Mouse (Mus musculus): Measurements from ENCODE around the gene Gm45753. TPM values are rescaled to one million over a fixed set of nuclear protein-coding genes. Genes with fewer than 3 reads are reported as not detected.

Gm45753 gene
- polyA plus RNA-seq, 1 experiment from 2014 or later = not detected

DNA sequence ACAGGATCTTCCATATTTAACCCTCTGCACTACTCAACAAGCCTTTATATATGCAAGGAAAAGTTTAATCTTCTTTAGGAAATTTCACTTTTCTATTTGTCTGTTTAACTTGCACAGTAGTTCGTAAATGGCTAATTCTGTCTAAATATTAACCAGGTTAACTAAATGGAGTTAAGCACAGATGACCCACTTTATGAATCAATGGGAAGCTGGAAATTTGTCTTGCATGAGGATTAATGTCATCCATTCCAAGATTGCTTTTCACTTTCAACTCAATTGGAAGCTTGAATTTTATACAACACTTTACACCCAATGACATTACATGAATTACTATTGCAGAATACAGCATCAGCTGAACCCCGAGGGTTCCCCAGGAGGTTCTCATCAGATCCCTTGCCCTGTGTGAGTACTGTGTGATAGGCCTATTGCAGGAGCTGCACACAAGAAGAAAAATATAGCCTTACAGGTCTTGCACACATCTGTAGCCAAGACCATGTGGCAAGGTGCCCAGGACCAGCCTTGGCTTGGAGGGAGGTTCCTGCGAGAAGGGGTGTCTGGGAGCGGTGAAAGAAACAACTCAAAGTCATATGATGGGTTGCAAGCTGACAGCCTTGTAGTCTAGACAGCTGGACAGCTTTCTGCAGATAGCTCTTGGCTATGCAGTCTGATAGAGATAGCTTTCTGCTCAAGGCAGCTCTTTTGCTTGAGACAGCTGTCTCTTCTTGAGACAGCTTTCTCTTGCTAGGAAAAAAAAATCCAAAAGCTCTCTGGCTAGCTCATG is 40.5 kb downstream of the Gm45753 start:
- Histone ChIP-seq H3K4me3 (no peak overlapping the region), H3K36me3 (no peaks in the 10 kb centered on the region), H3K27ac (no peak overlapping the region), H3K4me1 (replicated peaks) (no peaks in the 10 kb centered on the region), H3K9me3 (peaks cover 6% of the 10 kb centered on the region; the same call in 1 of the 2 replicates), H3K9ac (no peak overlapping the region), H3K4me2 (no peak overlapping the region), H3K27me3 (no peaks in the 10 kb centered on the region)
- 92% methylated on average over 4 of the region's 4 CpGs for WGBS
- no peak for ATAC-seq (ENCODE audit: low FRiP score)

DNA sequence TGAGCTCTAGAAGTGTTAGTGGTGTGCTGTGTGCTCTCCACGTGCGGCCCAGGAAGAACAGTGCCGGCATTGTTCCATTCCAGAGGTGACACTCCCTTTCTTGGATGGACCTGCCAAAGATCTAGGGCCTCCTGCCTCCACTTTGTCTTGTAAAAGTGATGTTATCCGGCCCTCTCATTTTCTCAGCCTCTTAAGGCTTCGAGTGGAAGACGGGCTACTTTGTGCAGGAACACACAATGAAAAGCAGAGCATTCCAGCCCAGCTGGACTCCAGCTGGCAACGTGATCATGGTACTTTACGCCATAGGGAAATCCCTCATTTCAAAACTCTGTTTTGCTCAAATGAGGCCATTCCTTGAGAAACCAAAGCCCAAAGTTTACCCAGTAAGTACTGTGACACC is 41.3 kb downstream of the Gm45753 start:
- H3K9me3 ChIP-seq = peaks cover 6% of the 10 kb centered on the region; the same call in 1 of the 2 replicates
- no peaks in the 10 kb centered on the region for H3K27me3 ChIP-seq
- no peak overlapping the region for H3K4me2 ChIP-seq
- no peak overlapping the region for H3K9ac ChIP-seq
- no peak overlapping the region for H3K27ac ChIP-seq
- H3K36me3 ChIP-seq = no peaks in the 10 kb centered on the region
- WGBS = 59% methylated on average over 8 of the region's 8 CpGs
- no peaks in the 10 kb centered on the region for H3K4me1 ChIP-seq (replicated peaks)
- no peak overlapping the region for H3K4me3 ChIP-seq
- no peak for ATAC-seq (ENCODE audit: low FRiP score)

DNA sequence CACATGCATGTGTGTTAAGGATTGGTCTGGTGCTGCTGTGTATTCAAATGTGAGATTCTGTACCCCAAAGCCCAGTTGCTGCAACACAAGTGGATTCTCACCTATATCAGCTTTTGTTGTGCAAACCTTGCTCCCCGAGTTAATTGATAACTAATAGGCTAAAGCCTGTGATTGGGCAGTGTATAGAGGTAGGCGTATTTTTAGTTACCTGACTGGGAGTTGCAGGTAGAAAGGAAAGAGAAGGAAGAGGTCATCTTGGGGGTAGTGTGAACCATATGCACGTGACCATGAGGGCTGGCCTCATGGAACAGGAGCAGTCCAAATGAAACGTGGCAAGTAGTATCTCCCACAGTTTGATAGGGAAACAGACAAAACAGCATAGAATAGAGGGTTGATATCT is 43.3 kb downstream of the Gm45753 start:
- Histone ChIP-seq H3K4me3 (no peak overlapping the region), H3K4me2 (no peak overlapping the region), H3K36me3 (no peaks in the 10 kb centered on the region), H3K9ac (no peak overlapping the region), H3K9me3 (peaks cover 6% of the 10 kb centered on the region; the same call in 1 of the 2 replicates), H3K27me3 (no peaks in the 10 kb centered on the region), H3K4me1 (replicated peaks) (no peaks in the 10 kb centered on the region), H3K27ac (no peak overlapping the region)
- 92% methylated on average over 4 of the region's 4 CpGs for WGBS
- no peak for ATAC-seq (ENCODE audit: low FRiP score)

DNA sequence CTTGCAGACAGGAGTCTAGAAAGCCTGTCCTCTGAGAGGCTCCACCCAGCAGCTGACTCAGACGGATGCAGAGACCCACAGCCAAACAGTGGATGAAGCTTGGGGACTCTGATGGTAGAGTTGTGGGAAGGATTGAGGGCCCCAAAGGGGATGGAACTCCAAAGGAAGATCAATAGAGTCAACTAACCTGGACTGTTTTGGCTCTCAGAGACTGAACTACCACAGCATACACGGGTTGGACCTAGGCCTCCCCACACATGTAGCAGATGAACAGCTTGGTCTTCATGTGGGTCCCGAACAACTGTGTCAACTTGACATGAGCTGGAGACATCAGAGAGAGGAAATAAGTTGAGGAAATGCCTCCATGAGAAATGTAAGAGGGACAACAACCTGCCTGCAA is 45.4 kb downstream of the Gm45753 start:
- H3K4me2 ChIP-seq = no peak overlapping the region
- no peak overlapping the region for H3K9ac ChIP-seq
- no peak overlapping the region for H3K27ac ChIP-seq
- H3K27me3 ChIP-seq = no peaks in the 10 kb centered on the region
- H3K4me3 ChIP-seq = no peak overlapping the region
- no peak for ATAC-seq (ENCODE audit: low FRiP score)
- H3K36me3 ChIP-seq = no peaks in the 10 kb centered on the region
- H3K9me3 ChIP-seq = peaks cover 6% of the 10 kb centered on the region; the same call in 1 of the 2 replicates
- WGBS = 91% methylated on average over 3 of the region's 3 CpGs
- no peaks in the 10 kb centered on the region for H3K4me1 ChIP-seq (replicated peaks)

DNA sequence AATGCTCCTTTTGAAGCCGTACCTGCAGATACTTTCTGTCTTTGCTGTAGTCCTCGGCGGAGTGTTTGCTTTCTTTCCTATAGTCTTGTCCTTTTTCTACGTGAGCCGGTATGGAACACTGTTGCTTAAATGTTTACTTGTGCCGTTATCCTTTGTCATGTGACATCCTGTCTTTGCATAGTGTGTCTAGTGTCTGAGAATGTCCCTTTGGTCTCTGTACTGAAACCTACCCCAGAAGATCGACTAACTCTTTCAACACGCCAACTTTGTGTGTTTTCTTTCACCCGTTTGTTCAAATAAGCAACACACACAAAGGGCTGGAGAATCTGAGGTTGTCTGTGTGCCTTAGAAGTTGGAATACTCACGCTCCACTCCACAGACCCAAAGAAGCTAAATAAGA is 46.3 kb downstream of the Gm45753 start, which contains the start of gene F11:
TSS of gene F11 (minus strand) at position 112 of the 400 bp plus-strand sequence.
- ATAC-seq (ENCODE audit: low FRiP score) = no peak
- H3K4me1 ChIP-seq (replicated peaks) = no peaks in the 10 kb centered on the region
- H3K4me2 ChIP-seq = no peak within 1 kb of the TSS
- H3K4me3 ChIP-seq = no peak within 1 kb of the TSS
- H3K27me3 ChIP-seq = no peaks in the 10 kb centered on the region
- no peaks in the 10 kb centered on the region for H3K36me3 ChIP-seq
- H3K9ac ChIP-seq = no peak within 1 kb of the TSS
- no peak within 1 kb of the TSS for H3K27ac ChIP-seq
- peaks cover 6% of the 10 kb centered on the region; the same call in 1 of the 2 replicates for H3K9me3 ChIP-seq
- 86% methylated on average over 10 of the region's 10 CpGs for whole genome bisulfite sequencing

DNA sequence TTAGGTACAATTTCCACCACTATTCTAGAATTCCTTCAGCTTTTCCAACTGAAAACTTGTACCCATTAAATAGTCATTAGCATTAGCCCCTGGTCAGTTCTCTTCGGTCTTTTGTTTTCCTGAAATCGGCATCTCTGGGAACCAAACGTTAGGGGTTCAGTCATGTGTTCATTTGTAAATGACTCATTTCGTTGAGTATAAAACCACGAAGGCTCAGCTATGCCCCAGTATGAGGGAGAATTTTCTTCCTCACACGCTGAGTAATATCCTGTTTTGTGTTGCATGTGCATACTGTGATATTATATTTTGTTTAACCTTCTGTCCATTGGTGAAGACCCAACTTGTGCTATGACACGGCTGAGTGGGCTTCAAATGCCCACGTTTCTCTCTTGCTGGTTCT is 49.8 kb downstream of the Gm45753 start:
- WGBS = 74% methylated on average over 8 of the region's 8 CpGs

DNA sequence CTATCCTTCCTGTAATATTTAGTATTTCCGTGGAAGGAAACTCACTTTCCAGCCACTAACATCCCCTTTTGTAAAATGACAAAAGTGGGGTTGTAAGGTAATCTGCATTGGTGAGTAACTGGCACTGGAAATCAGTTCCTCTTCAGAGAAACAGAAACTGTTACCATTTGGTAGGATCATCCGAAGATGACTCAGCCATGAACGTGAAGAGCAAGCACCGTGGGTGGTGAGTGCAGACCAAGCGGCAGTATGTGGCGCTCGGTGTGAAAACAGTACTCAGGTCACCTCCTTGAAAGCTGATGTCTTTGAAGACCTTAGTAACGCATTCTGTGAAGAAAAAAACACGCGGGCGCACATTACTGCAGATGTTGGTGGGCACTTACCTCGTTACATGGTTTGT is 53.2 kb downstream of the Gm45753 start:
- H3K9me3 ChIP-seq = no peaks in the 10 kb centered on the region
- no peak overlapping the region for H3K4me3 ChIP-seq
- H3K9ac ChIP-seq = no peak overlapping the region
- no peaks in the 10 kb centered on the region for H3K4me1 ChIP-seq (replicated peaks)
- ATAC-seq (ENCODE audit: low FRiP score) = no peak
- H3K36me3 ChIP-seq = no peaks in the 10 kb centered on the region
- no peak overlapping the region for H3K27ac ChIP-seq
- WGBS = 86% methylated on average over 12 of the region's 12 CpGs
- no peaks in the 10 kb centered on the region for H3K27me3 ChIP-seq
- no peak overlapping the region for H3K4me2 ChIP-seq

More for the DNA sequence above, 49.8 kb downstream of the Gm45753 start:
- H3K9ac ChIP-seq = no peak overlapping the region
- no peak overlapping the region for H3K4me2 ChIP-seq
- no peak overlapping the region for H3K4me3 ChIP-seq
- ATAC-seq (ENCODE audit: low FRiP score) = no peak
- no peaks in the 10 kb centered on the region for H3K9me3 ChIP-seq
- no peaks in the 10 kb centered on the region for H3K36me3 ChIP-seq
- H3K4me1 ChIP-seq (replicated peaks) = no peaks in the 10 kb centered on the region
- H3K27ac ChIP-seq = no peak overlapping the region
- no peaks in the 10 kb centered on the region for H3K27me3 ChIP-seq

DNA sequence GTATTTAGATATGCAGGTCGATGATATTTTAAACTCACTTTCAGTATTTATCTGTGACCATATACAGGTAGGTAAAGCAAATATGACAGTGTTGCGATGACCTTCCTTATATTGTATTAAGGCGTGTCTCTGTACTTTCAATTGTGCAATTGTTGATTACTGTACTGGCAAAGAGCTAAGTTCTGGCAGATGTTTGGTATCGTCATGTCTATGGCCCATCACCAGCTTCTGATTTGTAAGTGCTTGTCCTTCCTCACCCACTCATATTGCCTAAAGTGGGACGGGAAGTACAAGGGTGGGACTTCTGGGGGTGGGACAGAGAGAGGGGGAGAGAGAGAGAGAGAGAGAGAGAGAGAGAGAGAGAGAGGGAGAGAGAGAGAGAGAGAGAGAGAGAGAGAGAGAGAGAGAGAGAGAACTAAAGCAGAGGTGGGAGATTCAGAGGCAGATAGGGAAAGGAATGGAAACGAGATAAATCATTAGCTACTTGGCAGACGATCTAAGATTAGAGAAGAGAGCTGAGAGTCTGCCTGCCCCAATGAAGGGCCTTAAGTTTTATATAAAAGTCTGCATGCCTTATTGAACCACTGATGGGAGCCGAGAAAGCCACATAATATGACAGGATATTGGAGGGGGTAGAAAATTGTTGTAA is 53.9 kb downstream of the Gm45753 start:
- H3K9ac ChIP-seq = no peak overlapping the region
- H3K4me2 ChIP-seq = no peak overlapping the region
- no peak overlapping the region for H3K4me3 ChIP-seq
- H3K36me3 ChIP-seq = no peaks in the 10 kb centered on the region
- H3K27me3 ChIP-seq = no peaks in the 10 kb centered on the region
- ATAC-seq (ENCODE audit: low FRiP score) = no peak
- no peaks in the 10 kb centered on the region for H3K9me3 ChIP-seq
- H3K4me1 ChIP-seq (replicated peaks) = no peaks in the 10 kb centered on the region
- 87% methylated on average over 8 of the region's 8 CpGs for WGBS
- H3K27ac ChIP-seq = no peak overlapping the region

DNA sequence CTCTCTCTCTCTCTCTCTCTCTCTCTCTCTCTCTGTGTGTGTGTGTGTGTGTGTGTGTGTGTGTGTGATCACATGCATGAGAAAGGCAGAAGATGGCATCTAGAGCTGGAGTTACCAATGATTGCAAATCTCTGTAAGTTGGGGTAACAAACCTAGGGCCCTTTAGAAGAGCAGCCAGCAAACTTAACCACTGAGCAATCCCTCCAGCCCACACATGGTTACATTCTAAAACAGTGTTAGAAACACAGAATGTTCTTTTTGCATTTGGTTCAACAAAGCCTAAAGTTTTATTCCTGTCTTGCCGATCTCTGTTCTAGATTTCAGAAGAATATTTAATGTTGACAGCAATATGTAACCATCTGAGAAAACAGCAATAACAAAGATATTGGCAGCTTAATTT is 54.7 kb downstream of the Gm45753 start:
- Histone ChIP-seq H3K4me3 (no peak overlapping the region), H3K4me1 (replicated peaks) (no peaks in the 10 kb centered on the region), H3K9ac (no peak overlapping the region), H3K9me3 (no peaks in the 10 kb centered on the region), H3K27ac (no peak overlapping the region), H3K36me3 (no peaks in the 10 kb centered on the region), H3K27me3 (no peaks in the 10 kb centered on the region), H3K4me2 (no peak overlapping the region)
- ATAC-seq (ENCODE audit: low FRiP score) = no peak
- 100% methylated on average over 1 of the region's 1 CpGs for WGBS

DNA sequence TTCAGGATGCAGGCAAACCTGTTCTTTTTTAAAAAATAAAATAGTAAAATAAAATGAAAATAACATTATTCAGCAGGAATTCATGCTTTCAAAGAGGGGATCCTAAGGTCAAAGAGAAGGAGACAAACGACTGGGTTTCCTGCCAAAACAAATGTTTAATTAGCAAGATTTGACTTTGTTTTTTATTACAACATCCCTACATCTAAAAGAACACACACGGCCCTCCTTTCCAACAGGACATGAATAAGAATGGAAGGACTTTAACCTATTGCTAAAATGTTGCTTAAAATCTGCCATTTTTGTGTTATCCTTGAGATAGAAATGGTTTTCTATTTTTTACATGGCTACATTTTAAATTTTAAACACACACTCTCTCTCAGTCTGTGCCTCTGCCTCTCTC is 55.2 kb downstream of the Gm45753 start:
- no peak overlapping the region for H3K9ac ChIP-seq
- no peak for ATAC-seq (ENCODE audit: low FRiP score)
- no peak overlapping the region for H3K4me3 ChIP-seq
- no peaks in the 10 kb centered on the region for H3K36me3 ChIP-seq
- WGBS = 71% methylated on average over 2 of the region's 2 CpGs
- no peaks in the 10 kb centered on the region for H3K27me3 ChIP-seq
- H3K4me2 ChIP-seq = no peak overlapping the region
- H3K4me1 ChIP-seq (replicated peaks) = no peaks in the 10 kb centered on the region
- H3K27ac ChIP-seq = no peak overlapping the region
- no peaks in the 10 kb centered on the region for H3K9me3 ChIP-seq

DNA sequence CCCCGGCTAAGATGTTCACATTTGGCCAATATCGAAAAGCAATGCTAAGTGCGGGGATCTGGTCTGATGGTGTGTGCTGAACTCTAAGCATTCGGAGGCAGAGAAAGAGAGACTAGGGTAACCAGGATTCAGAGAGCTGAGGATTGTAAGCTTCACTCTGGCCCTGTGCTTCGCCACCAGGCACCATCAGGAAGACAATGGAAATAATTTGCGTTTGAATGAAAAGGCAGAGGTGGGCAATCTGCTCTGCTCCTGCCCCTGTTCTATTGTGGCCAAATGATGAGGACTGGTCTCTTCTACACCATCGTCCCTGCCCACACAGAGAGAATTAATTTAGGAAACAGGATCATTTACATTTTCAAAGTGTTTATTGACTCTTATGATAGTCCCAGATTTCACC is 62.0 kb downstream of the Gm45753 start:
- Histone ChIP-seq H3K27ac (no peak overlapping the region), H3K4me2 (no peak overlapping the region), H3K27me3 (no peaks in the 10 kb centered on the region), H3K9ac (no peak overlapping the region), H3K36me3 (no peaks in the 10 kb centered on the region), H3K9me3 (no peaks in the 10 kb centered on the region), H3K4me3 (no peak overlapping the region), H3K4me1 (replicated peaks) (peaks cover 3% of the 10 kb centered on the region; the same call in 1 of the 2 replicates)
- no peak for ATAC-seq (ENCODE audit: low FRiP score)
- WGBS = 28% methylated on average over 7 of the region's 7 CpGs

DNA sequence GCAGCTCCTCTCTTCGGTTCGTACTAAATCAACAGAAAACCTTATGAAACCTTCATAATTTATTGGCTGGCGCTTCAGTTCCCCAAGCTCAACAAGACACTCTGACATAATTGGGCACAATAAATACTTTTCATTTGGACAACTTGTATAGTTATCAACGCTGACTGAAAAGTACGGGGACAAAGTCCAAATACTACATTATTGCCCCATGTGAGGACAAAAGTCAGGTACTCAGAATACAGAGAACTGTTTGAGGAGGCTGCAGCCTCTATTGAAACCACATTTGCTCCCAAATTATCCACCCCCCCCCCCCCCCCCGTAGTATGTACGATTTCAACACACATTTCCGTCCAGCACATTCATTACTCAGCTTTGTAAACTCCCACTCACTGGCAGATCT is 68.9 kb downstream of the Gm45753 start:
- 90% methylated on average over 8 of the region's 8 CpGs for WGBS
- Histone ChIP-seq H3K4me3 (no peak overlapping the region), H3K36me3 (no peaks in the 10 kb centered on the region), H3K9ac (no peak overlapping the region), H3K27me3 (peaks cover 3% of the 10 kb centered on the region; the same call in 1 of the 2 replicates), H3K4me1 (replicated peaks) (peaks cover 7% of the 10 kb centered on the region), H3K4me2 (no peak overlapping the region), H3K9me3 (no peaks in the 10 kb centered on the region), H3K27ac (no peak overlapping the region)
- no peak for ATAC-seq (ENCODE audit: low FRiP score)

DNA sequence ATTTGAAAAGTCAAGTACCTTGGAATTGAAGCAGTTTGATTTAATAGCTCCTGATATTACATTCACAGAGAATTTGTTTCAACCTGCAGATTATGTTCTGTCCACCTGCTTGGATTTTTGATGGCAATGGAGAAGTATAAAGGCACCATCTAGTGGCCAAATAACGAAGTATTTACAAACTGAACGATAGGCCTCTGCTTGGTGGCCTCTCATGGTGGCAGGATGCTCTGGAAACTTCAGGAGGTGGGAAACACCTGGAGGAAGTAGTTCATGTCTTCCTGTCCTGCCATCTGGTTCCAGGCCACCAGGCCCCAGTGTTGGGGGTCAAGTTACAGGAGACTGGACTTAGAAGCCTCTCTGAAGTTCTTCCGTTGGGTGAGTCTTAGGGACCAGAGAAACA is 70.0 kb downstream of the Gm45753 start:
- Histone ChIP-seq H3K4me3 (no peak overlapping the region), H3K4me1 (replicated peaks) (peaks cover 7% of the 10 kb centered on the region), H3K4me2 (no peak overlapping the region), H3K27me3 (peaks cover 3% of the 10 kb centered on the region; the same call in 1 of the 2 replicates), H3K27ac (no peak overlapping the region), H3K9me3 (no peaks in the 10 kb centered on the region), H3K9ac (no peak overlapping the region), H3K36me3 (no peaks in the 10 kb centered on the region)
- WGBS = 33% methylated on average over 3 of the region's 3 CpGs
- ATAC-seq (ENCODE audit: low FRiP score) = no peak
